Mouse (Mus musculus) cerebral cortex, adult 2 months (tissue): ENCODE data around the gene Syp.

Experiments used
- WGBS: fragments of 180-500 bp; shearing (Covaris S2); methylation state at CpG from one replicate; pipeline ENCODE4 v1.1.7; 2018; 5-methylcytosine and 5-hydroxymethylcytosine counted together

The Syp gene

DNA sequence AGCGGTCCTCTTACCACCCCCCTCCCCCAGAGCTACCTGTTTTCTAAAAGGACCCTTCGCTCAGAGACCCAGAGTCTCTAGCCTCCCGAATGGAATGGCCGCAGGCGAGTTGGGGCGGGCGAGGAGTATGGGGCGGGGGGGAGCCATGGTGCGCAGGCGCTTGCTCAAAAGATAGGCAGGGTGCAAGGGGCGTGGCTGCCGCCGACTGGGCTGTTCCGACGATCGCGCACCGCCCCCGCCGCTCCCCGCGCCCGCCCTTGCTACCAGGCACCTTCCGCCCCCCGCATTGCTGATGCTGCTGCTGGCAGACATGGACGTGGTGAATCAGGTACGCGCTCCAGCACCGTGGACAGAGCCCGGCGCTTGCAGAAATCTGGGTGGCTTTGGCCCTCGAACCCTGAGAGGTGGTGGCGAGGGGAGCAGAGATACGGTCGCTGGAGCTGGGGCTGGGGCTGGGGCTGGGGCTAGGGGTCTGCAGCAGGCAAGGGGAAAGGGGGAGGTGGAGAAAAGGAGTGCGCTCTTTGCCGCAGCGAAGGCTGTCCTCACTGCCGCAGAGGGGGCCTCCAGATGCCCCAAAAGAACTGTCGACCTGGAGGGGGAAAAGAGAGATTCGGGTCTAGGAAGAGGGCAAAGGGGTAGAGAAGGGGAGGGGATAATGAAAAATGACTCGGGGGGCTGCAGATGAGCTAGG is at the start of gene Syp:
Syp (plus strand) TSS at position 71 of the 691 bp plus-strand sequence.
- 2% methylated on average over 38 of the region's 42 CpGs for WGBS

DNA sequence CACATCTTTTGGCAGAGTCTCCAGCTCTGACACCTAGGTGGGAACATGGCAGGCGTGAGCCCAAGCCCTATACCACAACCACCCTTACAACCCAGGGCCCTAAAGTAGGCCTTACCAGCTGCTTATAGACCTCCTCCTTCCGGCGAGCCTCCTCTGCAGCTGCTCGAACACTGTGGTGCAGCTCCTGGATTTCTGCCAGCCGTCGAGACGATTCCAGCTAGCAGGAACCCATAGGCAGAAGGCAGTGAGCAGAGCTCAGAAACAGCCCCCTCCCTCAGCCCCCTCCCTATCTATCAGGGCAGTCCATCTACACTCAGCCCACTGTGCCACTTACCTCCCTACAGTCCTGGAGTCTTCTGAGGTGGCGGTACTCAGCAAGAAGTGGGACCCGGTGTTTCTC is 42.9 kb upstream of the Syp start:
- WGBS, result 43% methylated on average over 9 of the region's 9 CpGs

DNA sequence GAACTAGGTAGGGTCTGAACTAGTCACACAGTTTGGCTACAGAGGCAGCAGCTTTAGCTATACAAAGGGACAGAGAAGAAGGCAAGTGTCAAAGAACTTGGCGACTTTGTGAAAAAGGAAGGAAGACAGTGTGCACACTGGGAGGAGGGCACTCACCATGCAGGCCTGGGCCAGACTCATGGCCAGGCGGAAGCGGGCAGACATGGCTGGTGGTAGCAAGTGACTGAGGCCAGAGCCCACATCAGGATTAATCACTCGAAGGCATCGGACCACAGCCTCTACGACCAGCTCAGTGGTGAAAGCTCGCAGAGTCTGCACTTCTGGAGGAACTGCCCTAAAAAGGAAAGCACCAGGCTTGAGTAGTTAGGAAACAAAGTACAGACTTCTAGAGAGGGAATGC is 34.3 kb upstream of the Syp start:
- 72% methylated on average over 7 of the region's 7 CpGs for WGBS

DNA sequence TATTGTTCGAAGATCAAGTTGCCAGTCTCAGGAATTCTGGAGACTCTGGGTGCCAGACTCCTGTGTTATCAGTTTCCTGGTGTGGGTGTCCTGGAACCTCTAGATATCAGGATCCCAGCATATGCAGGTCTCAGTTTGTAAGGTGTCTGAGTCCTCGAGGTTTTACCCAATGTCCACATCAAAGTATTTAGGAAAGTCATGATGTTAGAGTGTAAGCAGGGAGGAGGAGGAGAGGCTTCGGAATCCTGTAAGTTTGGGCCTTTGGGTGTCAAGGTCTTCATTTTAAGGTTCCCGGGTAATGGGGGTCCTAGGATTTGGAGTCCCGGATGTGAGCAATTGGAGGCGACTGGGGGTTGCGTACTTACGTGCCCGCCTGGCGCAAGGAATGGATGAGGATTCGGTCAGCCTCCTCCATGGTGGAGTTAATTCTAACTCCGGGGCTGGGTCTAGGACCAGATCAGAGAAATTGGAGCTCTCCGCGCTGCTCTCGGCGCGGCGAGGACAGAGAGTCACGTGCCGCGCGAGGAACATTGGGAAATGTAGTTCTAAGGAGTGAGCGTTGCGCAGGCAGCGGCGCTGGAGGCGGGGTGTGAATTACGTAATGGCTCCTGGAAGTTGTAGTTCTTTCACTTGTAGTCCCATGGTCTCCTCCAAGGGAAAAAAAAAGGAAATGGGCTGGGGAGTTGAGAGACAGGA is 33.2 kb upstream of the Syp start, which contains the start of gene Ccdc22:
Ccdc22 (minus strand) TSS at position 639 of the 696 bp plus-strand sequence.
- 6% methylated on average over 28 of the region's 28 CpGs for WGBS

DNA sequence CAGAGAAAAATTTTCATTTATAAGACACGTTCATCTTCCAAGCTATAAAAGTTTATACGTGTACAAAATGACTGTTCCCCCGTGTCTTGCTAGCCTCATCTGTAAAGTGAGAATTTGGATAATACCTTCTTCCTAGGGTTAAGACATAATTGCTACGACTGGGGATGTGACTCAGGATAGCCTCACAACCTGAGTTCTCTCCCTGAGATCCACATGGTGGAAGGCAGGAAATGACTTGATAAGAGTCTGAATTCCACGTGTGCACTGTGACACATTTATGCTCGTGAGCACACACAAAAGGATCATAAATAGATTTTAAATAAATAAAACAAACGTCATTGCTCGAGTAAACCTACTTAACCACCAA is 32.7 kb upstream of the Syp start:
- 27% methylated on average over 8 of the region's 8 CpGs for WGBS

DNA sequence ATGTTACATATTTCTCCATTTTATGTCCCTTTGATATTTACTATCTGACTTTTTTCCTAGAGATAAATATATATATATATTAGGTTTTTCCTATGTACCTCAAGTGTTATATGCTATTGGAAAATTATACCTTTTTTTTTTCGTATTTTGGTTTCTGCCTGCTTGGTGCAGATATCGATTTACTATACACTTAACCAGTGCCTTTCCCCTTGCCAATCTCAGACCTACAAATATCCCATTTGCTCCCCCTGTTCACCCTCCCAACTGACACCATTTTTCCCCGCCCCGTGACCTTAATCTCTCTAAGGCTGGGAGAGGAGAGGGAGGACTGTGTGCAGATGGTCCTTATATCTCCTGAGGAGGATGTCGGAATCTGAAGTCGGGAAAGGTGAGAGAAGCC is 31.5 kb upstream of the Syp start, which contains the start of gene Cacna1f:
Cacna1f (plus strand) TSS at position 301 of the 400 bp plus-strand sequence.
- 86% methylated on average over 6 of the region's 6 CpGs for WGBS

DNA sequence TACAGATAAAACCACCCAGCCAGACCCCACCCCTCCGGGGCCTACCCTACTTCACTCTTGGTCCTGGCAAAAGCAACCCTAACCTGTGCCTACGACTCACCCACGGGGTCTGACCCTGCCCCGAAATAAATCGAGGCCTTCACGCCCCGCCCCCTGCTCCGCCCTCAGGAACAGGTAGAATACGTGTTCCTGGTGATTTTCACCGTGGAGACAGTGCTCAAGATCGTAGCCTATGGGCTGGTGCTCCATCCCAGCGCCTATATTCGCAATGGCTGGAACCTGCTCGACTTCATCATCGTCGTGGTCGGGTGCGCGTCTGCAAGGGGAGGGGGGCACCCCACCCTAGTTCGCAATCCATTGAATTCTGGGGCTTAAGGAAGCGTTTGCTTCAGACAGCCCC is 28.2 kb upstream of the Syp start:
- WGBS, result 7% methylated on average over 21 of the region's 21 CpGs

DNA sequence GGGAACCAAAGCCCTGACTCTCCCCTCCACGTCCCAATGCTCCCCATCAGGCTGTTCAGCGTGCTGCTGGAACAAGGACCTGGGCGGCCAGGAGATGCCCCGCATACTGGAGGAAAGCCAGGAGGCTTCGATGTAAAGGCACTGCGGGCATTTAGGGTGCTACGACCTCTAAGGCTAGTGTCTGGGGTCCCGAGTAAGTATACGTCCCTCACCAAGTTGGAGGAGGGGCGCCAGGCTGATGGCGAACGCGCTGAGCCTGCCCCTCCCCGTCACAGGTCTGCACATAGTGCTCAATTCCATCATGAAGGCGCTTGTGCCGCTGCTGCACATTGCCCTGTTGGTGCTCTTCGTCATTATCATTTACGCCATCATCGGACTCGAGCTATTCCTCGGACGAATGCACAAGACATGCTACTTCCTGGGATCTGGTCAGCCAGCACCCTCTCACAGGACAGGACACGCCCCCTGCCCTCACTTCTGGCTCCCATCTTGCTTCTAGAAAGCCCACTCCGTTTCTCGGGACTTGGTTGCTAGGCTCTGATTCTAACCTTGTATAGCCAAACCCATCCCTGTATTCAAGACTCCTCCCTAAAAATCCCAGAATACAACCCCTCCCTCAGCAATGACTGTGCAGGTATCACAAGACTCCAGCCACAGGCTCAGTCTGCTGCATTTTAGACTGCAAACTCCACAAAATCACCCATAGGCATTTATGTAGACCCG is 27.6 kb upstream of the Syp start:
- 4% methylated on average over 26 of the region's 26 CpGs for WGBS

DNA sequence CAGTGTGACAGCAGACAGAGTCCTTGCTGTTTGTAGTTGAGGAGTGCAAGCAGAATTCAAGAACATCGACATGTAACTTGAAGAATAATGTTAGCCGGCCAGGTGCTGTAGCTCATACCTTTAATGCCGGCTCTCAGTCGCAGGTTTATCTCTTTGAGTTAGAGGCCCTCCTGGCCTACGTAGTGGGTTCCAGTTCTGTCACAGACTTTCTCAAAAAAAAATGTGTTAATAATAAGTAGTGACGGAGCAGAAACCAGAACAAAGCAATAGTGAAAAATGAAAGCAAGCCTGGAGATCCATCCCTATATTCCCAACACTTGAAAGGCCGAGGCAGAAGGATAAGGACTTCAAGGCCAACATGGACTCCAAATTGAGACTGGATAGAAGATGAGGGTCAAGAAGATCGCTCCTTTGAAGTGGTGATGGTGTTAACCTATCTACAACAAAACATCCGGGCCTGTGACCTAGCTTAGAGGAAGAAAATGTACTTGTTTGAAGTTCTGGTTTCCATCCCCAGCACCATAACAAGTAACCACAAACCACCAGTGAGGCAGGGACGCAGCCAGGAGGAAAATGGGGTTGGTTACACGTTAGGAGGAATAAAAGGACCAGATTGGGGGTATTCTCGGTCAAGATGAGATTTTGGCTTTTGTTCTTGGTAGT is 20.3 kb upstream of the Syp start:
- WGBS, result 90% methylated on average over 12 of the region's 12 CpGs

DNA sequence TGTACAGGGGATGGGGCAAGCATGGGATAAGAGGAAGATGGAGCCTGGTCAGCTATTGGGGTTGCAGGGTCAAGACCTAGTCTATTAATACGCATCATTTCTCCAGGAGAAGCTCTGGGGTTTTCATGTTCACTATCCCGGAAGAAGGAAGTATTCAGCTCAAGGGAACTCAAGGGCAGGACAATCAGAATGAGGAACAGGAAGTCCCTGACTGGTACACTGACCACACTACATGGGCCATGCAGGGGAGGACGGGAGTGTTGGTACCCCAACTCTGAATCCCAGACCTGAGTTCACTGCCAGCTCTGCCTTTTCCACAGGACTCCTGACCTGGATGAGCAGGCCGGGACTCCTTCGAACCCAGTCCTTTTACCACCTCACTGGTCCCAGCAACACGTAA is 5.7 kb upstream of the Syp start:
- 97% methylated on average over 6 of the region's 6 CpGs for WGBS

DNA sequence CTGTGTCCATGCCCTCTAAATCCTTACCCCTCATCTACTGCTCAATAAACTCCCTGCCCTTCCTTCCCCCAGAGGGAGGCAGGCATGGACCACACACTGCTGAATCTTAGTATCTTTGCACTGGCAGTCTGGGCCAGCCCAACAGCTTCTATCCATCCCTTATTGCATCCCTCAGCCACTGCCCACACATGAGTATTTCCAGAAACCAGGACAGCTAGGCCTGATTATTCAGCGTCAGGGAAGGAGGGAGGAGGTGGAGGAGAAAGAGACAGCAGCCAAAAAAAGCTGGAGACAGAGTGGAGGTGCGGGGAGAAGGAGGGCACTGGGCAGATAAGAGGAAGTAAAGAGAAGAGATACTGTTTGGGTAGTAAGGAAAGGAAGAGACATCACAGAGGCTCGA is 3.2 kb upstream of the Syp start:
- 41% methylated on average over 3 of the region's 3 CpGs for WGBS

DNA sequence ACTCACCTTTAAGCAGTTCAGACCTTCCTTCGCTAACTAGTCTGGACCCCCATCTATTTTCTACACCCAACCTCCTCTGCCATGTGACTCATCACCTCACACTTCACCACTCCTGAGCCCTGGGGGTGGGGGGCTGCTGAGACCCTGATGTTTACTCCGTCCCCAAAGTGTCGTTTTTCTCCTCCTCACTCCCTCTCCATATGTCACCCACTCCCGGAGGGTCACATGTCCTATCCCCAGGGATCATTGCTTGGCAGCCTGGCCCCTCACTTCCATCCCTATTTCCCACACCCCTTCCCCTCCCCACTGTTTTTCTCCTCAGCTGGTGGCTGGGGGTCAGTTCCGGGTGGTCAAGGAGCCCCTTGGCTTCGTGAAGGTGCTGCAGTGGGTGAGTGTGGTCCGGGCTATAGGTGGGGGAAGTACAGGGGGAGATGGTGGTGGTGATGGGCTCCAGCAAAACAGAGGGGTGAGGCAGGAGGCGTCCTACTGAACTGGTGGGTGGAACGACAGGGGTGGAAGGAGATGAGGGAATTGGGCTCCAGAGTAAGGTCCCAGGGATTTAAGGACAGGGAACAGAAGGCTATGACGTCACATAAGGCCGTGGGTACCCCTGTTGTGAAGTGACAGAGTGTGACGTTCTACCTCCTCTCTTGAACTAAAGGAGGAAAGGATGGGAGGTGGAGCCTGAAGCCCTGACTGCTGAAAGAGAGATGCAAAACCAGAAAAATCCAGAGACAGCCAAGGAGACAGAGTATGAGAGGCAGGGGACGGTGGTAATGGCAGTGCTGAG is 1.5 kb downstream of the Syp start:
- 7% methylated on average over 13 of the region's 13 CpGs for WGBS

DNA sequence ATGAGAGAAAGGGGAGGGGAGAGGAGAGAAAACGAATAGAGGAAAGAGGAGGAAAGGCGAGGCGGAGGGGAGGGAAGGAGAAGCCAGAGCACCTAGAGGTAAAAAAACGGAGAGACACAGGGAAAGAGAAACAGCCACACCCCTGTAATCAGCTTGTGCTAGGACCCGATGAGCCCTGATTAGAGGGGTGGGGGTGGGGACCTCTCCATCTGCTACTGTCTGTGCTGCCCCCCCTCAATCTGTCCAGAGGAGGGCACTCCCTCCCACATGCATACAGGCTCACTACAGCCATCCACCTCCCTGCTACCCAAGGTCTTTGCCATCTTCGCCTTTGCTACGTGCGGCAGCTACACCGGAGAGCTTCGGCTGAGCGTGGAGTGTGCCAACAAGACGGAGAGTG is 2.5 kb downstream of the Syp start:
- WGBS, result 45% methylated on average over 12 of the region's 12 CpGs

DNA sequence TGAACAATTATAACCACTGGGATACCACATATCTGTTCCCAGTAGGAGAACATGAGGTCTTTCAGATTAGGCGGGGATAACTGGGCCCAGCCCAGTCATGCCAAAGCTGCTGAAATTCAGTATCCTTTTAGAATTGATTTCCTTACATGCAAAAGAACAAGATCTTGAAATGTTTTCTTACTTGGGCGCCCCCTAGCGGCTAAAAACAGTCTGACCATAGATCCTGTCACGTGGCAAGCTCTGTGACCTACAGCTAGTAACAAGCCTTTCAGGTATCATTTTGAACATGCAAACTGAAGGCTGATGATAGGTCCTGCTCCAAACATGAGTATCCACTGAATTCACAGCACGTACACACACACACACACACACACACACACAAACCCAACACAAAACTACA is 7.1 kb downstream of the Syp start:
- 9% methylated on average over 5 of the region's 5 CpGs for WGBS

DNA sequence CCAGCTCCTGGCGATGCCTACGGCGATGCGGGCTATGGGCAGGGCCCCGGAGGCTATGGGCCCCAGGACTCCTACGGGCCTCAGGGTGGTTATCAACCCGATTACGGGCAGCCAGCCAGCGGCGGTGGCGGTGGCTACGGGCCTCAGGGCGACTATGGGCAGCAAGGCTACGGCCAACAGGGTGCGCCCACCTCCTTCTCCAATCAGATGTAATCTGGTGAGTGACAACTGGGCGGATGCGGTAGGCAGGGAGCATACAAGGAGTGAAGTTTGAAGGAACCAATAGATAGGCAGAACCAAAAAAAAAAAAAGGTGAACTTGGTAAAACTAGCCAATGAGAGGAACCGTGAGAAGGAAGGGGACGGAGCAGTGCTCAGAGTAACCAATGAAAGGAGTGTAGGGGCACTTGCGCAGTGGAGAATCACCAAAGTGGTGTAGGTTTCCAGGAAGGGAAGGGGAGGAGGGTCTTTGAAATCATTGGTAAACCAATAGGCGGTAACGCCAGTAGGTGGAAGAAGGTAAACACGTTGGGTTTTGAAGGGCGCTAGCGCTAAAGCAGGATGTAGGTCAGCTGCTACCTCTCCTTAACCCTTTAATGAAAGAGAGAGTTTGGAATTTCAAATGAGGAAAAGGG is 10.5 kb downstream of the Syp start:
- 6% methylated on average over 25 of the region's 25 CpGs for WGBS

DNA sequence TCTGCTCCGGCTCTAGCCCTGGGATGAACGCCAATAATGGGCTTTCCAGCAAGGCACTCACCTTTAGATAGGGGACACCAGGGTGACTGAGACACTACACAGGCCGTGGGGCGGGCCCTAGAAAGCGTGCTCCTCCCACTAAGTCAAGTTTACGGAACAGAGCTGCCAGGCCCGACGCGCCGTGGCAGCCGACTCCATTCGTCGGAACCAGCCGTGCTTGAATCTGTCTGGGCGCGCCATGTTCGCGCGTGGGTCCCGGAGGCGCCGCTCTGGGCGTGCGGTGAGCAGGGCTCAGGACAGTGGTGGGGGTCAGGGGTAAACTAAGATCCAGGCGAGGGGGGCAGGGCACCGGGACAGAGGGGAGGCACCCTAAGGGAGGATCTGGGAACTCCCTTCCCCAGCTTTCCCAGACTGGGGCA is 19.0 kb downstream of the Syp start, which contains the start of gene Prickle3:
Prickle3 (plus strand) TSS at position 40 of the 419 bp plus-strand sequence.
- 12% methylated on average over 26 of the region's 26 CpGs for WGBS

DNA sequence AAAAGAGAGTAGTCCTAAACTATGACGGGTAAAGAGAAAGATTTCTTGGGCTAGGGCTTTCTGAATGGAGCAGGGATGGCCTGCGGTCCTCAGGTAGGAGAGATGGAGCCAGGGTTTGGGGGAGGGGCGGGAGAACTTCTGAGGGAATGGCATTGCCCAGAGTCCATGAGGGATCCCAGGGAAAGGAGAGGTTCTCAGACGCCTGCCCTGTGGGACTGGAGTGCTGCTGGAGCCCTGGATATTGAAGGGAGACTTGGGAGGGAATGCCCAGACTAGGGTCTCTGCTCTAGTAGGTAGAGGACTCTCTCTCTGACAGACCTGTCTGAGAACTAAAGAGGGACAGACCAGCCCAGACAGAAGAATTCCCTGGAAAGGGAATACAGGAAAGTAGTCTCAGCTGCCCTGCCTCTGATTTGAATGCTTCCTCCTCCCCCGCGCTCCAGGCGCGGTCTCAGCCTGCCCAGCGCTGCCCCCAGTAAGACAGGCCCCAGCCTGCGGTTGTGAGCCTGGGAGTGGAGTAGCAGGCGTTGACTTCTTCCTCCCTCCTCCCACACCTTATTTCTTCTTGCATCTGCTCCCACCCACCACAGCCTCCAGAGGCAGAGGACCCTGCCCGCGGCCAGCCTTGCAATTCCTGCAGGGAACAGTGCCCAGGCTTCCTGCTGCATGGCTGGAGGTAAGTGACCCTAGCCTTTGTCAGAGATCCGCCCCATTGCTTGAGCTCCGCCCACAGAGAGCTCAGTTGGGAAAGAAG is 19.9 kb downstream of the Syp start:
- 35% methylated on average over 15 of the region's 15 CpGs for WGBS

DNA sequence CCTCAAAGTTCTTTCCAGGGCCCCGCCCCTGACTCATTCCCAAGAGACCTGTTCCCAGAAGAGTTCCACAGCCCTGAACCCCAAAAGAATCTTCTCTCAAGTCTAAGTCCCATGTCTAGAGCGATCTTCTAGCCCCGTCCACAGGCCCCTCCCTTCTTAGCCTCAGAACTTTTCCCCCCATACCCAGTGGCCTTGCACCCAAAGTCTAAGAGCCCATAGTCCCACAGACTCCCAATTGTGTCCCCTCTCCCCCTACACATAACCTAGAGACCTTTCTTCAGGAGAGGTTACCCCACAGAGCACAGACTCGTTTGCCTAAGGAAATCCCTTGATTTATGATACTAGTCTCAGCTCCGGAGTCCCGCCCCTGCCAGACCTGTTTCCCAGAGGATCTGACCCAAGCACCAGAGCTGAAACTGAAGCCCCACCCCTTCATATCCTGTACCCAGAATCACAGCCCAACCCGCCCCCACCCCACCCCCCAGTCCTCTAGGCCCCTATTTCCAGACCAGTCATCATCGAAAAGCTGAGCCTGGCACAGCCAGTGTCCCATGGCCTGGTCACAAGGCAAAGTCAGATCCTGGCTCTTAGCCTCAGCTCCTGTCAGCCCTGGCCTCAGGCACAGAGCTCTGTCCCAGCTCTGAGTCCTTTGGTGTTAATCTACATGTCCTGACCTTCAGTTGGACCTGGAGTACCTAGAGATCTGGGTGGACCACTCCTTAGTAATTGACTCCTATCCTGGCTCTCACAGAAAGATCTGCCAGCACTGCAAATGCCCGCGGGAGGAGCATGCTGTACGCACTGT is 20.7 kb downstream of the Syp start:
- 75% methylated on average over 11 of the region's 11 CpGs for WGBS

DNA sequence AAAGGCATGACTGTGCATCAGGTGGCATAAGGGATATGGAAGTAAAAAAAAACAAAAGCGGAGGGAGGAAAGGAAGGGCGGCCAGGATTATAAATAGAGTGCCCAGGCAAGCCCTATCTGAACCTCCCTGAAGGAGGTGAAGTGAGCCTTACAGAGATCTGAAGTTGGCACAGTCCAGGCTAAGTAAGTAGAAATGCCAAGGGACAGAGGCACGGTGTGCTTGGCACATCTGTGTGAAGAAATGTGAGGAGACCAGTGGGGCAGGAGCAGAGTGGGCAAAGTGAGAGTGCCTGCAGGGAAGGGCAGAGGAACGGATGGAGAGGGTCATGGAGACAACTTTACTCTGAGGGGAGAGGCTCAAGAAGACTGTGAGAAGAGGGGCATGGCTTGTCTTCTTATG is 22.8 kb downstream of the Syp start:
- 68% methylated on average over 4 of the region's 4 CpGs for WGBS
